Mouse (Mus musculus) testis, adult 2 months (tissue): ENCODE measurements around the gene Zfp523. TPM values are rescaled to one million over a fixed set of nuclear protein-coding genes. Genes with fewer than 3 reads are reported as not detected.

Experiments
- H3K27ac ChIP-seq: fragments of 200-500 bp; 2 replicates; pipeline ENCODE4 v1.5.1; 2012; ENCODE audit warnings: low read depth, low read length; ENCODE audit not compliant: control insufficient read depth, insufficient read depth
- H3K27me3 ChIP-seq: fragments of 200-500 bp; 2 replicates; pipeline ENCODE4 v1.6.1; 2012; ENCODE audit warnings: mild to moderate bottlenecking, low read length, moderate library complexity; ENCODE audit not compliant: control insufficient read depth, insufficient read depth
- H3K36me3 ChIP-seq: fragments of 200-500 bp; 2 replicates; pipeline ENCODE4 v1.6.1; 2012; ENCODE audit warnings: mild to moderate bottlenecking, low read length; ENCODE audit not compliant: control insufficient read depth, insufficient read depth
- H3K4me1 ChIP-seq: fragments of 200-500 bp; 2 replicates; pipeline ENCODE4 v1.6.1; 2012; ENCODE audit warnings: low read length; ENCODE audit not compliant: control insufficient read depth, insufficient read depth
- H3K4me3 ChIP-seq: fragments of 200-500 bp; 2 replicates; pipeline ENCODE4 v1.5.1; 2012; ENCODE audit warnings: low read depth, mild to moderate bottlenecking, low read length, moderate library complexity, mixed read lengths; ENCODE audit not compliant: control insufficient read depth
- CTCF ChIP-seq: fragments of 200-500 bp; IDR thresholded peaks from 2 replicates; pipeline ENCODE4 v1.5.1; 2012; ENCODE audit warnings: low read depth, mild to moderate bottlenecking, inconsistent platforms, low read length, moderate library complexity; ENCODE audit not compliant: control insufficient read depth, insufficient read depth, insufficient replicate concordance
- POLR2A ChIP-seq: fragments of 200-500 bp; IDR thresholded peaks from 2 replicates; pipeline ENCODE4 v1.6.1; 2012; ENCODE audit warnings: low read depth, mild to moderate bottlenecking, inconsistent platforms, low read length, moderate library complexity; ENCODE audit not compliant: control insufficient read depth
- polyA plus RNA-seq: library from polyadenylated mRNA; depleted of rRNA; stranded (reverse); fragments of >200 nt; gene quantifications from 2 replicates; pipeline ENCODE4 v1.2.3, GENCODE M21; 2012

Gene Zfp523
- polyA plus RNA-seq, 1 experiment = 89.4 TPM

DNA sequence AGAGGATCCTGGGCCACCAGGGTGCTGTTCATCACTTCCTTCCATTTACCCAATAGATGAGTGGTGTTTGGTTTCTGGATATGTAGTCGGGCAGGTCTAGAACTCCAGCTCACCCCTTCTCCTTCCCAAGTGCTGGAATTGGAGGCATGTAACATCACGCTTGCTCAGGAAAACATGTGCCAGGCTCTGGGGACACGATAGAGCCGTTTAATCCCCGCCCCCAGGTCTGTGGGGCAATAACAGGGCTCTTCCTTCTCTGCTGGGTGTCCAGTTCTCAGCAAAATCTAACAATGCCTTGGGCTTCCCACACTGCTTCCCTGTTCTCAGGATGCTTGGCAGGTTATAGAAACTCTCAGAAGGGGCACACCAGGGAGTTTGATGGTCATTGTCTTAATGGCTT lies 60.4 kb downstream of the Zfp523 start:
- TF ChIP-seq CTCF (no peak), POLR2A (no peak)
- H3K4me3 ChIP-seq = no peak overlapping the region
- H3K27me3 ChIP-seq = no peaks in the 10 kb centered on the region
- no peaks in the 10 kb centered on the region for H3K36me3 ChIP-seq
- no peak overlapping the region for H3K27ac ChIP-seq
- peaks cover 7% of the 10 kb centered on the region for H3K4me1 ChIP-seq

DNA sequence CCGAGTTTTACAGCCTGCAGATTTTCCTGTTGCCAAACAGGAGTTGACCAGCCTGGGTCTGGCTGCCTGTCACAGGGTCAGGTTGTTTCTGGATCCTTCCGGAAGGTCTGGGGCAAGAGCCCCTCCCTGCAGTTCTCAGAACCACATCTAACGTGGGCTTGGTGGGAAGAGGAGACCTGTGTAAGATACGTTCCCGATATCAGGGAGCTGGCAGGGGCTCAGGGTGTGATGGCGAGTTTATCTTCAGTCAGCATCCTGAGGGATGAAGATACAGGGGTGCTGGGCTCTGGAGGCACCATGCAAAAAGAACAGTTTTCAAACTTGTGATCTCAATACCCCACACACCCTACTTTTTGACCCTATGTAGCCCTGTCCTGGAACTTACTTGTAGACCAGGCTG lies 60.9 kb downstream of the Zfp523 start:
- H3K4me1 ChIP-seq = peaks cover 7% of the 10 kb centered on the region
- H3K27ac ChIP-seq = no peak overlapping the region
- H3K36me3 ChIP-seq = no peaks in the 10 kb centered on the region
- TF ChIP-seq CTCF = no peak
- TF ChIP-seq POLR2A = no peak
- no peak overlapping the region for H3K4me3 ChIP-seq
- H3K27me3 ChIP-seq = no peaks in the 10 kb centered on the region

DNA sequence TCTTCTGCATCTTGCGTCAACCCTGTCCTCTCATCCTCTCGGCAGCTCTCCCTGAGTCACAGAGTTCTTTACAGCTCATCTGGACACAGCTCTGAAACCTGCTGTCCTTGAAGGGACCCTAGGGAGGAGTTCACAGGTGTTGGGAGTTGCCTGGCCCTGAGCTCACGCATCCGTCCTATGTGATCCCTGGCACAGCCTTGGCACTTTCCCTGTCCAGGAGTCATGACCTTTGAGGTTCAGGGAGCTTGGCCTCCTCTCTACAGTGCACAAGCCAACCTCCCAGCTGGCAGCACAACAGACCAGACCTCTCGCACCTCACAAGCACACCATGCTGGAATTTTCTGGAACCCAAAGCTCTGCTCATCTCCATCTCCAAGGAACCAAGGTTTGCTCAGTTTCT lies 63.9 kb downstream of the Zfp523 start:
- no peak for TF ChIP-seq CTCF
- no peak for TF ChIP-seq POLR2A
- H3K4me3 ChIP-seq = no peak overlapping the region
- H3K4me1 ChIP-seq = no peaks in the 10 kb centered on the region
- H3K27me3 ChIP-seq = no peaks in the 10 kb centered on the region
- H3K27ac ChIP-seq = no peak overlapping the region
- no peaks in the 10 kb centered on the region for H3K36me3 ChIP-seq

- H3K27ac ChIP-seq = no peak overlapping the region
- H3K27me3 ChIP-seq = no peaks in the 10 kb centered on the region
- H3K4me3 ChIP-seq = no peak overlapping the region
- TF ChIP-seq CTCF = no peak
- TF ChIP-seq POLR2A = no peak
- H3K4me1 ChIP-seq = no peaks in the 10 kb centered on the region
- H3K36me3 ChIP-seq = no peaks in the 10 kb centered on the region
Observed at GRCm38 (mm10) chr17:28242296-28242695, 65.4 kb downstream of the Zfp523 start.

DNA sequence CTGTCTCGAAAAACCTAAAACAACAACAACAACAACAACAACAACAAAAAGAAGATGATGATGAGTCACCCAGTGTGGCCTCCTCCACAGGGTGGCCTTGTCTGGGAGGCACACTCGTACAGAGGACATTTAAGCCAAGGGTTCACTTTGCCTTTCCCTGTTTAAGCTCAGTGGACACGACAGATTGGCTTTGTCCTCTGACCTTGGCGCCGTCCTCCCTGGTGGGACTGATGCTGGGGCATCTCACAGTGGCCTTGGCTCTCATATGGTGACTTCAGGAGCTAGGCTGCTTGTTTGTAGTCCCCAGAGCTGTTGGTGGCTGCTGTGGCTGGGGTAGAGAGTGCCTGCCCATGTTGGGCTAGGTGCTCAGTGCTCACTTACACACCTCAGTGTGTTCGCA lies 67.3 kb downstream of the Zfp523 start:
- Histone ChIP-seq H3K4me3 (no peak overlapping the region), H3K27me3 (no peaks in the 10 kb centered on the region), H3K4me1 (no peaks in the 10 kb centered on the region), H3K36me3 (no peaks in the 10 kb centered on the region), H3K27ac (no peak overlapping the region)
- TF ChIP-seq CTCF = no peak
- TF ChIP-seq POLR2A = no peak

GRCm38 (mm10) chr17:28244714-28245113 lies 67.8 kb downstream of the Zfp523 start:
- Histone ChIP-seq H3K27ac (no peak overlapping the region), H3K36me3 (no peaks in the 10 kb centered on the region), H3K4me3 (no peak overlapping the region), H3K27me3 (no peaks in the 10 kb centered on the region), H3K4me1 (no peaks in the 10 kb centered on the region)
- TF ChIP-seq POLR2A = no peak

GRCm38 (mm10) chr17:28246640-28247039 lies 69.7 kb downstream of the Zfp523 start:
- Histone ChIP-seq H3K27me3 (no peaks in the 10 kb centered on the region), H3K4me1 (no peaks in the 10 kb centered on the region), H3K4me3 (no peak overlapping the region), H3K27ac (no peak overlapping the region), H3K36me3 (no peaks in the 10 kb centered on the region)
- no peak for TF ChIP-seq CTCF
- no peak for TF ChIP-seq POLR2A

- Histone ChIP-seq H3K36me3 (no peaks in the 10 kb centered on the region), H3K27me3 (no peaks in the 10 kb centered on the region), H3K27ac (no peak overlapping the region), H3K4me1 (no peaks in the 10 kb centered on the region), H3K4me3 (no peak overlapping the region)
- TF ChIP-seq CTCF (no peak), POLR2A (no peak)
Observed at GRCm38 (mm10) chr17:28247613-28248012, 70.7 kb downstream of the Zfp523 start.
